Mouse (Mus musculus) erythroblast, adult 5-6 weeks (primary cell): ENCODE data around the gene Dcst1. TPM values are rescaled to one million over a fixed set of nuclear protein-coding genes. Genes with fewer than 3 reads are reported as not detected.

Experiments
- ATAC-seq: replicated peaks from 2 replicates; pipeline ENCODE4 v1.8.0; 2016; ENCODE audit warnings: moderate number of reproducible peaks, mild to moderate bottlenecking, moderate TSS enrichment, inconsistent platforms; ENCODE audit not compliant: poor library complexity, low FRiP score, severe bottlenecking
- total RNA-seq, 2 experiments: library from RNA; stranded (forward) in 1 of 2; stranded (reverse) in 1 of 2; fragments of 150-400 nt in 1 of 2; fragments of 200-764, 138-1000 nt in 1 of 2; gene quantifications; 2 replicates each; pipeline versions ENCODE4 v1.2.3 to v1.2.4; 2015 to 2017; ENCODE audit warnings: low replicate concordance in 2 of 2

Dcst1 gene
- total RNA-seq (2015; ENCODE audit: low replicate concordance): not detected in 2 replicates
- not detected in 2 replicates for total RNA-seq (2017; ENCODE audit: low replicate concordance)

DNA sequence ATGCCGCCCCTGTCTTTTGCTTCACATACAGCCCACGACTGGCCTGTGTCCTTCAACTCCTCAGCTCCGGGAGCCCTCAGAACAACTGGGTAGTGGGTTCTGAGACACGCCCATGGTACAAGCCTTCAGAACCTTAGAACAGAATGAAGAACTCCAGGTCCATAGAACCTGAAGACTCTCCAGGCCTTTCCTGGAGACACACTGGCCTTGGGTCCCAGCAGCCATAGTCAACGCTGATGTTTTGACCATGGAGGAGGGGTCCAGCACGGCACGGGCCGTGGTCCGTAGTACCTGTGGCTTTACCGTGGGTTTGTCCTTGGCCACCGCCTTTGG is at the start of gene Dcst1:
Gene Dcst1 (minus strand): TSS at position 101 of the 333 bp plus-strand sequence.
- no peak for ATAC-seq

DNA sequence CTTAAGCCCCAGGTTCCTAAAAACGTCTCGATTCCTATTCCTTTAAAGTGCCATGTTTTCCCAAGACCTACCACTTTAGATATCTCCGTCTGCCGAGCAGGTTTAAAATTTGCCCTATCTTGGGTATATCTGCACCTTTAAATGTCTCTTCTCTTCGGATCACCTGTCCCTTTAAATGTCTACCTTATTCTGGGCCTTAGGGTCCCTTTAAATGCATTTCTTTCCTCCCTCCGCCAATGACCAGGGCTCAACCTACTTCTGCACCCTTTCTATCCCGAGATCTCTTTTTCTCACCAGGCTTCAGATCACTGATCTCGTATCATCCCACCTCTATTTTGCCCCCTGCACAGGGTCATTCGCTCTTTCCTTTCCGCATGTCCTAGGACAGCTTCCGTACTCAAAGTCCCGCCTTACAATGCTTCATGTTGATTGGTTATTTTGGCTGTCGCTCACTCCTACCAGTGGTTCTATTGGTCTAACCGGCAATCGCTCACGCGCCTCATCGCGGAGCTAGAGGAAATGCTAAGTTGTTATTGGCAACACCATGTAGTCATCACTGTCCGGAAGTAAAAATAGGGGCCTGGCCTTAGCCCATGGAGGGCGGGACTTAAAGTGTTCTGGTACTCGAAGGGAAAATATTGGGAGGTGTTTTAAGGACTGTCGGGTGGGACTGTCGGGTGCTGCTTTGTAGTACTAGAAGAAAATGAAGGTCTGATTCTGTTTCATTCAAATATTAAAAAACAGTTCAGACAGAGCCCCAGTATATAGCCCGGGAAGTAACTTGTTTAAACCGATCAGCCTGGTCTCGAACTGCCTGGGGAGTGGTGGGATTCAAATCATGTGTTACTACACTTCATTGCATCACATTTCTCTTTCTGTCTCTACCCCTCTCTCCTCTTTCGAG is 46.7 kb upstream of the Dcst1 start, which contains the start of gene Flad1:
Gene Flad1 (minus strand): TSS at position 381 of the 904 bp plus-strand sequence.
- ATAC-seq: peak; percentile 99

DNA sequence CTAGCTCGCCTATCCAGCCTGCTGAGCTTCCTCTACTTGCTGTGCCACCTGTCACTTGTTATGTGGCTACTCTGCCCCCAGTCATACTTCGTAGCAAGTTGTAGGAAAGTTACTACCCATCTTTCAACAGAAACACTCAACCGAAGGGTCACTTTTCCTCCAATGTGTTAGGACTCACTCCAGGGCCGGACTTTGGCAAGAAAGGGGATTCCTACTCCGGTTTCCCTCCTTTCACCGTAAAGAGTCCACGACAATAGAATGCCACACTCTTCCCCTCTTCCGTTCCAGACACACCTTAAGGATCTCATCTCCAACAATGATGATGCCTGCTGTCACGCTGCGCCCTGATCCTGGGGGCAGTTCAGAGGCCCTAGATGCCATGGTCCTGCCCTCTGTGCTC is 45.8 kb upstream of the Dcst1 start:
- no peak for ATAC-seq

DNA sequence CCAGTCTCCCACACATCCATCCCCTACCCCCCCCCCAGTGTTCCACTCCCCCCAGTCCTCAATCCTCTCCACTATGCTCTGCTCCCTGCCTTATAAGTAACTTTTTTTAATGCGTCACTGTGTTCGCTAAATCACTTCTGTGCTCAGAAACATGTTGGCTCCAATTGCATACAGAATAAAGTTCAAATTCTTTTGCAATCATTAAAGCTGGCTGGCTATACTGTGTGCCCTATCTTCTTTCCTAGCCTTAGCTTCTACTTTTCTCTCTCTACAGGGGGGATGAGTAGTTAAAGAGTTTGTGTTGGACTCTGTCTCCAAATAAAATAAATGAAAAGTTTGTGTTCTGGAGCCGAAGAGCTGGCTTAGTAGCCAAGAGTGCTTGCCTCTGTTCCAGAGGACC is 44.6 kb upstream of the Dcst1 start:
- no peak for ATAC-seq

DNA sequence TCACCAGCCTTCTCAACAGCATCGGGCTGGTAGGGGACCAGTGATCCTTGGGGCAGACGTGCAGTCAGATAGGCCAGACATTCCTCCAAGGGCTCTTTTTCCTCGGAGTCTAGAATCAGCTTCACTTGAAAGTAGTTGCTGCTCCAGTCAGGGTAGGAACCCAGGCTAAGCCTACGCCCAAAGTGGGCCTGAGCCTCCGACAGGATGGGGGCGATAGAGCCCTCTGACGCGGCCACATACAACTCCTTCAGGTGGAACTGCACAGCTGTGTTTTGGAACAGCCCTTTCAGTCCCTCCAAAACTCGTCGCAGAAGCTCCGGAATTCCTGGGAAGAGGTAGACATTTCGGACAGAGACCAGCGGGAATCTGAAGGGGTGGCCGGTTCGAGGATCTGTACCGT is 43.4 kb upstream of the Dcst1 start:
- no peak for ATAC-seq

DNA sequence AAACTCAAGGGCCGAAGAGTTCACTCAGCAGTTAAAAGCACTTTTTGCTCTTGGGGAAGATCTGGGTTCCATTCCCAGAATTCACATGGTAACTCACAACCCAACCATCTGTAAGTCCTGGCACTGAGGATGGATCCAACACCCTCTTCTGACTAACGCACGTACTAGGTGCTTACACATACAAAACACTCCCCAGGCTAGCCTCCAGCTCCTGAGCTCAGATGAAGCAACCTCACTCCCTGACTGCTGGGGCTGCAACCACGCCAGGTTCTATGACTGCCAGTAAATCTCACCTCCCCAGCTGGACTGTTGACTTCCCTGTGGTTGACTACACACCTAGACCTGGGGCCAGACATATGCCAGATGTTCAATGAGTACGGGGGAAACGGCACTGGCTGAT is 41.8 kb upstream of the Dcst1 start:
- ATAC-seq: no peak

DNA sequence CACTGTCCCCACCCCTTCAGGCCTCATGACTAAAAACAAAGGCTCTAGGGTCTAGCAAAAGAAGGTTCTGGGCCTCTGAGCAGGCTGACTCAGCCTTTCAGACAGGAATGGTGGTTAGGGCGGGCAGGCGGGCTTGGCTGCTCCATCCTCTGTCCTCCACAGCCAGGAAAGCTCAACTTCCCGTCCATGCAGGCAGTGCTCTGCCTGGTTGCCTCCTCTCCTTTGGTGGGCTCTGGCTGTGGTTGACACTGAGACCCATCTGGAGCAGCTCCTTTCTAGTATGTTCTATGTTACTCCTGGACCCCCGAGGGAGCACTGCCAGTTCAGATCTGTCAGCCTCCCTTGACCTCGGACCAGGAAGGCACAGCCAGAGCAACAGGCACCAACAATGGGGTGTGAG is 37.6 kb upstream of the Dcst1 start, which contains the start of gene Lenep:
Gene Lenep (minus strand): TSS at position 101 of the 400 bp plus-strand sequence.
- ATAC-seq: no peak

DNA sequence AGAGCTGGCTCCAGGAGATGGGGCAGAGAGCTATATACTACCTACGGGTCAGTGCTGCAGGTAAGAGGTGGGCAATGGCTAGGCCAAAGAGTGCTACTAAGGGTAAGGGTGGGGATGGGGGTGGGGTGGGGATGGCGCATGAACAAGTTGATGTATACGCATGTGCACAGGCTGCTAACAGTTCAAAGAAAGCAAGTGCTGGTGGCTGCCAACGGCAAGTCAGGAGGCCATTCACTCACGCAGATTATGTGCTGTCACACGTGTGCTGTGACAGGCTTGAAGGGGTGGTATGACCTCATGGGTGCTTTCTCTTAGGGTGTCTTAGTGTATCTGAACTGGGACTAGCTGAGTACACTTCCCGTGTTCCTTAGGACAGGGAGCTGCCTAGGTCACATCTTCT is 36.3 kb upstream of the Dcst1 start:
- no peak for ATAC-seq

DNA sequence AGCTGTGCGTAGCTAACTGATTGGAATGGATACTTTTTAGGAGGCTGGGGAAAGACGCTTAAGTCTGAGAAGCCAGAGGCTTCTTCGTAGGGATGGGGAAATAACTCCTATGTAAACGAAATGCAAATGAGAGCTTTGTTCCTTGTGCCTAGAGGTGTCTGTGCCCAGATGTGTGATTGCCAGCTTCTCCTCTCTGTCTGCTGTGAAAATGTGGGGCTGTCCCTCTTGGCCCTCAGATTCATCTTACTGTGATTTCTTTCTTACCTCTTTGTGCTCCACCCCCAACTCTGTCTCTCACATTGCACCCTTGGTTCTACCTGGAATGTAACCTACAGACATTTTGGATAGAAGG is 31.6 kb upstream of the Dcst1 start:
- no peak for ATAC-seq

DNA sequence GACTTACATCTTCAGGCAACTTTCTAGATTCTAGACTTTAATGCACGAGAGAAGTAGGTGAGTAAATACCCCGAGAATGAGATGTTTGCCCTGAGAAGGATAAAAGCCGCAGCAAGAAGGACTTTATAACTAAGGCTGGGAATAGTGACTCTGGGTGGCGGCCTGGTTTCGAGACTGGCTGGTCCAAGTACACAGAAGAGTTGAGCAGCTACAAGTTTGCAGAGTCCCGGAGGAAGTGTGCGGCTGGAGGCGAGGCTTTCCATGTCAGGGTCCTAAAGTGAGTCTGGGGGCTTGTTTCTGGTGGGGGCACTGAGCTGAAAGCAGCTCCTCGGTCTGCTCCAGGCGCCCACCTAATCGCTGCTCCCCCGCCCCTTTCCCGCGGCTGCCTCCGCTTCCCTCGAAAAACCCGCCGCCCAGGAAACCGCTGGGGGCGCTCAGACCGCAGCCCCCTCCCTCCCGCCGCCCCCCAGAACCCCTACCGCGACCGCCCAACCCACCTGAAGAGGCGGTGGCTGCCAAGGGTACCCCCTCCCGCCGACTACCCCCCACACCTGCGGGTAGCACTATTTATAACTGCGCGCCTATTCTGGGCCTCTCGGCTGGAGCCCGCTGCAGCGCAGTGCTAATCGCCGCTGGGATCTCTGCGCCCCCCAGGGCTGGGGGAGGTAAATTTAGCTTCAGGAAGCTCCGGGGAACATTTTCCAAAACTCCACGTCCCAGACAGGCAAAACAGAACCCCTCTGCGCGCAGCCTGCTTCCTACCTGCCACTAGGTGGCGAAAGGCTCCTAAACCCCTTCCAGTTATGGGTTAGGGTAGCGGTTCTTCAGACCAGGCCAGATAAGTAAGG is 31.0 kb upstream of the Dcst1 start:
- ATAC-seq: peak; percentile 42; the same call in 1 of the 2 replicates

DNA sequence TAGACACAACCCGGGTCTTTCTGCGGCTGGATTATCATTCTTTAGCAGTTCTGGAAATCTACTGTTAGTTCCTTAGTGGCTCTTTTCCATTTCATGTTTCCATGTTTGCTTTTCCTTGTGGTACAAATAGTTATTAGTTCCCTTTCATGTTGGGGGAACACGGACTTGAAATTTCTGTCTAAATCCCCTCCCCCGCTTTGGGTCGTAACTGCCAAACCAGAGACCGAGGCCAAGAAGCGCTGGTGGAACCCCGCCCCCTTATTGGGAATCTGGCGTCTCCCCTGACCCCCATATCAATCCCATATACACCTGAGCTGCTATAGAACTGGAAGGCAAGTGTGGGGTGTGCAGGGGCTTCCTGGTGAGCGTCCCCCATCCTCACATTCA is 30.4 kb upstream of the Dcst1 start:
- ATAC-seq: no peak

DNA sequence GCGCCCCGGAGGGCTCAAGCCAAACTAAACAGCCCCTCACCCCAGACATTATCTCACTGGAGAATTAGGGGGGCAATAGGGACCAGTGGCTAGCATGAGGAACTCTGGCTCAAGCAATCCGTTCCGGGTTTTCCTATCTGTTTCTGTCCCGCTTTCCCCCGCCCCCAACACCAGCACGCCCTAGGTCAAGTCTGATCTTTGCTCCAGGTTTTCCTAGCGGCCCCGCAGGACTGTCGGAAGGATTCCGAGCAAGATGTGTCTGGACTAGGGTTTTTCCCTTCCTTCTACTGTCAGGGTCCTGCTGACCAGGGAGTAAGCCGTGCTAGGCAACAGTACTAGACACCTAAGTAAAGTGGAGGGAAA is 29.8 kb upstream of the Dcst1 start:
- ATAC-seq: peak; percentile 34

DNA sequence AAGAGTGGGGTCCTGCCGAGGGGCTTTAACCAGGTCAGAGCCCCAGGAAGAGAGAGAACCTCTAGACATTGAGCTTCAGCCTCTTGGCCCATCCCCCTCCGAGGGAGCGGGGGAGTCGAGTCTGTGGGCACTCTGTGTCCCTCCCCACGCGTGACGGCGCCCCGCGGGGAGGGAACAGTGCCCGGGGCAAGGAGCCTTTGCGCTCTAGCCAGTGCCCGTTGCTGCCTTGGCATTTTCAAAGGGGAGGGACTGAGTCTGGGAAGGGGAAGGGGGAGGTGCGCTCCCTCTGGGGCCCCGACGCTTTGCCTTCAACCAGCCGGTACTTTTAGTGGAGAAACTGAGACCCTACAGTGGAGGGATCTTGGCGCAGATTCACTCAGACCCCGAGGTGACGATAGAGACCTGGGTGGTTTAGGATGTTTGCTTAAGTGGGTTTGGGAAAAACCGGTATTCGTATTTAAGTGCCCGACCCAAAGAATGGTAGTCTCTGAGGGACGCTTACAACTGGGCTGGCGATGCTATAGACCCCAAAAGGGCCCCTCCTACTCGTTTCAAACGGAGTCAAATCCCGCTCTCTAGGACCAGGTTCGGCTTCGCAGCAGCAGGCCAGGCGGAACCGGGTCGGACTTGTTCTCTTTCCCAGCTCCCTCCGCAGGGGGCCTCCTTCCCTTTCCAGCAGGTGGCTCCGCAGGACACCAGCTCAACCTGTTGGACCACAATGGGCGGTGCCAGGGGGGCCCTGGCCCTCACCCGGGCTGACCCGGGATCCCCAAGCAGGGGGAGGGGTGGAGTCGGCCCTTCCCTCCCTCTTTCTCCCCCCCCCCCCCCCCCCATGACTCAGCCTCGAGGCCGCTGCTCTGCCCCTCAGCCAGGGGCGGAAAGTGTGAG is 29.2 kb upstream of the Dcst1 start, which contains the start of gene Zbtb7b:
Gene Zbtb7b (minus strand): TSS at position 771 of the 888 bp plus-strand sequence.
- peak; percentile 56 for ATAC-seq

DNA sequence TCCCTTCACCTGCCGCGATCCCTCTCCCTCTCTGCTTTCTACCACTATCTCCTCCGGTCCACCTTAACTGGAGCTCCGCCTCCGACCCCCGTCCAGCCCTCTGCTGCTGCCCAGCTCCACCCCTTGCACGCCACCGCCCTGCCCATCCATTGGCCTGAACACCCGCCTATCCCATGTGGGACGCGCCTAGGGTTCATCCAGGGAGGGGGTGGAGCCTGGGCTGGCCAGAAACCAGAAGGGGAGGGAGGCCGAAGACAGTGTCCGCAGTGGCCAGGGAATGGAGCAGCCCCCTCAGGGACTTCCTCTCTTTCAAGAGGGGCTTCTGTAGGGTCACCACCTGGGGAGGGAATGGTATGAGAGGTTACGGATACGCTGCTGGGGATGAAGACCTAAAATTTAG is 28.6 kb upstream of the Dcst1 start:
- ATAC-seq: peak; percentile 89

DNA sequence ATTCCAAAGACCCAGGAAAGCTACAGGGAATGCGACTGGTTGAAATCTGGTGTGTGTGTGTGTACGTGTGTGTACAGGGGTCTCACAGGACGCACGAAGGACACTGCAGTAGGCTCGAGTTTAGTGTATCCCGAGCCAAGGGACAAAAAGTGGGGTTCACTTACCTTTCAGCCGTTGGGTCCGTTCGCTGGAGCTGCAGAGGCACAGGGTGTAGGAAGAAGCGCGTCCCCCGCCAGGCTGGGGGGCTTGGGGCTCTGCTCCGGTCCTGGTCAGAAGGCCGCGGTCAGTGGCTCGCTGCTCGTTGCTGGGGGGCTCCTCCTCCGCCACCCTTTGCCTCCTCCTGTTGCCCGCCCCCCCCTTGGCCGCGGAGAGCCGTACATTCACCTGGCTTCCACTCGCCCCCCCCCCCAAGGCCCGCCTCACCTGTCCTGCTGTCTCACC is 27.8 kb upstream of the Dcst1 start:
- ATAC-seq: no peak

DNA sequence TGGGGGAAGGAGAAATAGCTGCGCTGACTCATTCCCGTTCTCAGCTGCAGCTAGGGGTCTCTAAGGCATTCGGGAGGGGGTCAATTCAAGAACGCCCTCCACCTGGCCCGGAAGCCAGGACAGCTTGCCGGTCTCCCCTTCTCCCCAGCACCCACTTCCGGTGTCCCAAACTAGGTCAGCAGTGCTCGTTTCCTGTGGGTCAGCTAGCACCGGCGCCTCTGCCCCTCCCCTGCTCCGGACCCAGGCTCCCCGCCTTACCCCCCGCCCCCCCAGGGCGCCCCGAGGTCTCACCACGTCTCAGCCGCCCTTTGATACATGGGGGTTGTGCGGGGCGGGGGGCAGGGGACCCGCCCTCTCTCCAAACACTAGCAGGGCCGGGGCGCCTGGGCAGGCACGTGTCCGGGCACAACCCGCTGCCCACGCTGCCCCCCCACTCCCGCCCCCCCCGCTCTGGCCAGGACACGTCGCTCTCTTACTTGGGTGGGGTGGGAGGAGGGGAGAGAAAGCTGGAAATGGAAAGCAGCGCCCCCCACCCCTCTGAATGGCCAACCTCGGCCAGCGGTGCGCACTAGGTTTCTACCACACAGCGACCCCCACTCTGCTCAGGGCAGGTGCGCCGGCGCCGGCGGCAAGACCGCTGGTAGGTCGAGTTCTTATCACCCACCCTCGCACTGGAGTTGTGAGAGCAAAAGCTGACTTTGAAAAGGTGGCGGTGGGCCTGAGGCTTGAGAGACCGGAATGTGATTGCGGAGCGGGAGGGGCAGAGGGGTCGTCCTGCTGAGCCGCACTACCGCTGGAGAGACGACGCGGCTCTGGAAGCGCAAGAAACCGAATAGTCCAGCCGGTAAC is 26.8 kb upstream of the Dcst1 start:
- no peak for ATAC-seq

DNA sequence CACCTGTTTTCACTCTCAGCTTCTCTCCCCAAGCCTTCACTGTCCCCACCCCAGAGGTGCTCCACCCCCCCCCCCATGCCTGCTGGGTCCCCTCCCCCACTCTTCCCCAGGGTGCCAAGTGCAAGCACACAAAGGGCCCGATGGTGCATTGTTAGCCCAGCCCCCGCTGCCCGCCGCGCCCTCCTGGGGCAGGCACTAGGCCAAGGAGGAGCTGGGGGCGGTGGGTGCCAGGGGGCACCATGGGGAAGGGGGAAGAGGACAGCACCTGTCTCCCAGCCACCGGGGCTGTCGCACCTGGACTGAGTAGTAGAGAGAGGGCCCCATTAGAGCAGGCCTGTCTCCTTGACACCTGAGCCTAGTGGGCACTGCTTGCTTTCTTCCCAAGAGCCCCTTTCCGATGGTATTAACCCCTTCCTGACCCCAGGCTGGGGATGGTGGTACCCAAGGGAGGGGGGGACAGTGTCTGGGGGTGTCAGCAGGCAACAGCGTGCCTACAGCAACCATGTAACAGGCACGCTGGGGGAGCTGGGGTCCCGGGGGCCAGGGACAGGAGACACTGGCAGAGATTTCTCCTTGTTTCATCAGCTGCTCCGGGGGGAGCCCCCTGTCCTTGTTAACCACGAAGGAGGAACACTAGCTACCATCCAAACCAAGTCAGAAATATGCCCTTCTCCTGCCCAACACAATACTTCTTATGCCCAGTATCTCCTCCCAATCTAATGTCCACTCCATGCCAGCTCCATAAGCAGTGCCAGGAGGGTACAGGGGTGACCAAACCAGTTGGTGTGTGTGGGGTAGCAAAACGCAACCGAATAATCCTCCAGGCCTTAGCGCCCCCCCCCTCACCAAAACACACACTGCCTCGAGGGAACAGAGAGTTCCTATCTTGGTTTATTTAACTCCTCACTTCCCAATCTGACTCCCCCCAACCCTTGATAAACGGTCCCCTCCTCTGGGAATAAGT is 25.9 kb upstream of the Dcst1 start:
- no peak for ATAC-seq

DNA sequence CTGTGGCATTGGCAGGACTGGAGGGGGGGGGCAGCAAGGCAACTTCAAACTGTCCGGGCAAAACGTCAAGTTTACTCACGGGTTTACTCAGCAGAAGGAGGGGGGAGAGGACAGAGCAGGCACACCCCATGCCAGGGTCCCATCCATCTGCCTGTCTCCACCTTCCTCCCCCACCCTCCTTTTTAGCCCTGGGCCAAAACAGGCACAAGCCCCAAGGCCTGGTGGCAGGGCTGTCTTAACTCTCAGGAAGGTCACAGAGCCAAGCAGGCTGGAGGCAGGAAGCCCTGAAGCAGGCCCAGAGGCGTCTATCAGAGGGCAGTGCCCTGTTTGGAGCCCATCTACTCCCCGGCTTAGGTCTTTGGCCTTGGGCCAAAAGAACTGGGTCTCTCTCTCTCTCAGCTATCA is 25.1 kb upstream of the Dcst1 start:
- ATAC-seq: no peak
